Mouse (Mus musculus) CD4-positive, CD25-positive, alpha-beta regulatory T cell, adult 4 months (primary cell): ENCODE data around the gene Pmm1. TPM values are rescaled to one million over a fixed set of nuclear protein-coding genes. Genes with fewer than 3 reads are reported as not detected.

Experiments
- ATAC-seq: one replicate; pipeline ENCODE4 v1.8.0; 2017
- polyA plus RNA-seq, 2 experiments: library from polyadenylated mRNA; unstranded; fragments of 100-300 nt; shearing (Covaris generic); gene quantifications; one replicate each; pipeline ENCODE4 v1.2.1; 2017

Gene Pmm1
- polyA plus RNA-seq, 2 experiments from 2014 or later = 11.4 to 14.4 TPM

DNA sequence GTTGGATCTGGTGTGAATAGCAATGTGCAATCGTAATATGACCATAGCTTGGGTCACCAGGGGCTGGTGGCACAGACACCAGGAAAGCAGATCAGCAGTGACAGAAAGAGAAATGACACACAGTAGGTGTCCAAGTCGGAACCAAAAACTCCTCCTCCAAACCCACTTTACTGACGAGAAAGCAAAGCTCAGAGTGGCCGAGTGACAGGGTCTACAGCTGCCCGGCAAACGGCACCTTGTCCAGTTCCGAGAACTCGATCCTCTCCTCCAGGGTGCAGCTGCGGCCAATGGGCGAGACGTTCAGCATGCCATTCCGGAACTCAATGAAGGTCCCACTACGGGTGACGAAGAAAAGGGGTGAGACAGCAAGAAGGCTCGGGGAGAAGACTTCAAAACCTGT, 5.3 kb downstream of the Pmm1 start:
- no peak for ATAC-seq

DNA sequence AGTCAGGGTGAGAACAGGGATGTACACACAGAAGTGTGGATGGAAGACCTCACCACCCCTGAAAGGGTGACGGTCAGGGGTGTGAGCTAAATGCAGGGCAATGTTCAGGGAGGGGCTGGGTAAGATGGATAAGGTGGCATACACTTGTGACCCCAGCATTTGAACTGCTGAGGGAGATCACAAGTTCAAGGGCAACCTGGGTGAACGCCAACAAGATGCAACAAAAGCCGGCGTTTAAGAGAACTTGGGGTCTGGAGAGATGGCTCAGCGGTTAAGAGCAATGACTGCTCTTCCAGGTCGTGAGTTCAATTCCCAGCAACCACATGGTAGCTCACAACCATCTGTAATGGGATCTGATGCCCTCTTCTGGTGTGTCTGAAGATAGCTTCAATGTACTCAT, 6.0 kb downstream of the Pmm1 start:
- no peak for ATAC-seq

DNA sequence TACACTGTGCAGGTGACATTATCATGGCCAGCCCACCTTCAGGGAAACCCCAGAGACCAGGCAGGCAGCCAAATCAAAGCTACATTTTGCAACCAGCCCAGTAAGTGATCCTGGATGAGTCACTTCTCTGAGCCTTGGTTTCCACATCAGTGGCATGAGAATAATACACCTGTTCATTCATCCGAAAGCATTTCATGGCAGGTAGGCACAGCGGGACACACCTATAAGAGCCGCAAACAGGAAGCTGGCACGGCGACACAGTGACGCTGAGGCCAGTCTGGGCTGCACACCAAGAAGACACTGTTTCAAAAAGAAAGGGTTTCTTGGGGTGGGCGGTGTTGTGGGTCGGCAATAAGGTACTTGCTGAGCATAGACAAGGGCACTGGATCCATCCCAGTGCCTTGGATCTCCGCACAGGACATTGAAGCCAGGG, 6.6 kb downstream of the Pmm1 start:
- no peak for ATAC-seq

DNA sequence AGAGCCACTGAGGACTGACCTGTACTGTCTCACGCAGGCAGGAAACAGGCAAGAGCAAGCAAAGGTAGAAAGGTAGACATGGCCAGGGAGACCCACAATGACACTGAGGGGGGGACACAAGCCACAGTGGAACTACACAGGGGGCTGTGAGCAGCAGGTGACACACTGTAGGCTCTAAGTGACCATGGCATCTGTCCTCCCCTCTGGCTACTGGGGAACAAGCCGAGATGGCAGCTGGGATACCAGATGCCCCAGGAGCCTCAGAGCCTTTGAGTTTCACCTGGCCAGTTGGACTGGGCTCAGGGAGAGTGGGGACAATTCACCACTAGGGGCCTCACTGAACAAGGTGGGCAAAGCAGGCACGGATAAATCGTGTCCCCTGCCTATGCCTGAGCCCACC, 8.4 kb downstream of the Pmm1 start:
- ATAC-seq = no peak

- no peak for ATAC-seq
Observed at GRCm38 (mm10) chr15:81951159-81951558, 9.6 kb downstream of the Pmm1 start.

- ATAC-seq = no peak
Observed at GRCm38 (mm10) chr15:81950716-81951115, 10.0 kb downstream of the Pmm1 start.

- no peak for ATAC-seq
Observed at GRCm38 (mm10) chr15:81949476-81950131, 11.1 kb downstream of the Pmm1 start.

GRCm38 (mm10) chr15:81949076-81949475, 11.7 kb downstream of the Pmm1 start:
- ATAC-seq = no peak

GRCm38 (mm10) chr15:81943176-81943749, 17.5 kb downstream of the Pmm1 start:
- no peak for ATAC-seq

- ATAC-seq = no peak
Observed at GRCm38 (mm10) chr15:81941010-81941409, 19.7 kb downstream of the Pmm1 start.

GRCm38 (mm10) chr15:81940219-81940618, 20.5 kb downstream of the Pmm1 start:
- ATAC-seq = no peak

DNA sequence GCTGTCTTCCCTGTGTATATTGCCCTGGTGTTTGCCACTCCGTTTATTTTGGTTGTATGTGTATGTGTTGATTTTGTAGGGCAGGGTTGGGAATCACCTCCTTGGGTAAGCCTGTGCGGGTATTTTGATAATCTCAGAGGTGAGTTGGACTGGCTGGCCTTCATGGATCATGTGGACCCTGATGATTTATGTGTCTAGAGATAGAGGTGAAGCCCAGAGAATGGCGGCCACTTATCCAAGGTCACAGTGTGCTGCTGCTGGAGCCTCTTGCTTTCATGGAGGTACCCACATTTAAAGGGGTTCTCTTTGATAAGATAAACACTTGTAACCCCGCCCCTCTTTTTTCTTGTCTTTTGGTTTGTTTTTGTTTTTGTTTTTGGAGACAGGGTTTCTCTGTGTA, 21.0 kb downstream of the Pmm1 start:
- no peak for ATAC-seq

DNA sequence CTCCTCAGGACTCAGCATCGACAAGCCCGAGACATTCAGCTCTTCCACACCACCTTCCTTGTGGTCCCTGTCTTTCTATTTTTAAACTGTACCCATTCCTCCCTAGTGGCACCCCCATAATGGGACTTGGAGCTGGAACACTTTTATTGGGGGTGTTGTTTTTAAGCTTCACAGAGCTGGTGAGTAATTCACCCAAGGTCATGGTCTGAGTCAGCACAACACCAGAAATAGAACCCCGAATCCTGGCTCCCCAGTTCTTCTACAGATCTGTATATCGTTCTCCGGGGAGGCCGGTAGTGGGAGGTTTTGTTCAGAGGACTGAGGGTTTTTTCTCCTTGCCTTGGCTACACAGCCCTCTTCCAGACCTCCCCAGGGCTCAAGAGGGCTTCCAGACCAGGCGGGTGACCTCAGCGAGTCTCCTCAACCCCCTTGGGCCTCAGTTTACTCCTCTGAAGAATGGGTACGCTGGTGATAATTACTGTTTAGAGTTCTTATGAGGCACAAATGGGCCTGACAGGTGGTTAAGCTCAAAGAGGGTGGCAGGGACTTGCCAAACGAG, 21.5 kb downstream of the Pmm1 start:
- no peak for ATAC-seq

DNA sequence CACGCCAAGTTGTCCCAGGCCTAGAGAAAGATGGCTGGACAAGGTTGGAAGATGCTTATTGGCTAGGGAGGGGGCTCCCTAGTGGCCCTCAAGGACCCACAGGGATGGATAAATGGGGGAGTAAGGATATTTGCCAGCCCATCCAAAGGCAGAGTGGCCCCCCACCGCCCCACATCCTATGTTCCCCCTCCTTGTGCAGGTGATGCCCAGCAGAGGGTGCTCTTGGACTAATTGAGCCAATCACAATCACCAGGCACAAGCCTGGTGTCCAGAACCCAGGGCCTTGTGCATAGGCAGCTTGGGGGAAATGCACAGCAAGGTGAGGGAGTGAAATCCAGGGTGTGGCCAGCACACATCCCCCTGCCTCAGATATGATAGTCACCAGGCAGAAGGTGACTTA, 22.5 kb downstream of the Pmm1 start:
- no peak for ATAC-seq

DNA sequence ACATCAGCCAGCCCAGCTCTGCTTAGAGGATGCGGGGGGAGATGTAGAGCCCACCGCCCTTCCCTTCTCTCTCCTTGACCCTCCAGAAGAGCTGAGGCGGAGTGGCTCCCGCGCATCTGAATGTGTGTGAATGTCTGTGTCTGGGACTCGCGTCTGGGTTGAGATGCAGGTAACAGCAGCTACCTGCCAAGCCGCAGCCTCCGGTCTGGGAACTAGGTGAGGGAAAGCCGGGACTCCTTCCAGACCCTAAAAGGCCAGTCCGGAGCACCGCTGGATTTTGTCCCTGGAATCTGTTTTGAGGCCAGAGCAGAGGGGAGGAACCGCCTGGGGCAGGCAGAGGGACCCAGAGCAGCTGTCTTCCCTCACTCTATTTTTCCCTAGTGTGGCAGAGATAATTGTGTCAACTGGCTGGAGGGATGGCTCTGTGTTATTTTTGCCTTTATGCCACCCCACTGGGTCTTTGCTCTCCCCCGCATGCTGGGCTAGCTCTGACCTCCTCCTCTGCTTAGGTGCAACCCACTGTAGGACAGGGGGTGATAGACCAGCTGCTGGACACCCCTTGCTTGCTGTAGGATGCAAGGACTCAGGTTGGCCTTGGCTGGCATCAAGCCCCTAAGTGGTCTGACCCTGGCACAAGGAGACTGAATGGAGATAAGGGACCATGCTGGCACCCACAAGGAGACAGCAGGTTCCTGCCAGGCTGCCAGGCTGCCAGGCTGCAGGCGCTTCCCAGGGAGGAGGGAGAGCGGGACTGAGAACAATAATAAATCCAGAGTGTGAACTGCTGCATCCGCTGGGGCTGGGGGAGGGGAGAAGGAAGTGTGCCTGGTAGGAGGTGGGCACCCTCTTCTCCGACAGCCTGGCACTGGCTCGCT, 23.4 kb downstream of the Pmm1 start:
- ATAC-seq = no peak

DNA sequence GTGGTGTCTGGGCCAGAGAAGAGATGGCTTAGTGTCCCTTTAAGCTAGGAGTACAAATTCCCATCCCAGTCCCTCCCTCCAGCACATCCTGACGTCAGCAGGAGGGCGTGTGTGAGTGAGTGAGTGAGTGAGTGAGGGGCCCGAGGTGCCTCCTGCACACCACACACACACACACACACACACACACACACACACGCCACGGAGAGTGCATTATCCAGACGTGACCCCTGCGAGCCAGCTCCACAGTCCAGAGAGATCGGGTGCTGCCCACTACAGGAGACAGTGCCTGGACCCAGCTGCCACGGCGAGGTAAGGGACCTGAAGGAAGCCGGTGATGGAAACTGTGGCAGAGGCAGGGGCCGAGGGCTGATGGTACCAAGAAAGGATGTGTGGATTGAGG, 24.1 kb downstream of the Pmm1 start, which contains the start of gene Csdc2:
TSS of gene Csdc2 (plus strand) at position 81 of the 400 bp plus-strand sequence.
- no peak for ATAC-seq

DNA sequence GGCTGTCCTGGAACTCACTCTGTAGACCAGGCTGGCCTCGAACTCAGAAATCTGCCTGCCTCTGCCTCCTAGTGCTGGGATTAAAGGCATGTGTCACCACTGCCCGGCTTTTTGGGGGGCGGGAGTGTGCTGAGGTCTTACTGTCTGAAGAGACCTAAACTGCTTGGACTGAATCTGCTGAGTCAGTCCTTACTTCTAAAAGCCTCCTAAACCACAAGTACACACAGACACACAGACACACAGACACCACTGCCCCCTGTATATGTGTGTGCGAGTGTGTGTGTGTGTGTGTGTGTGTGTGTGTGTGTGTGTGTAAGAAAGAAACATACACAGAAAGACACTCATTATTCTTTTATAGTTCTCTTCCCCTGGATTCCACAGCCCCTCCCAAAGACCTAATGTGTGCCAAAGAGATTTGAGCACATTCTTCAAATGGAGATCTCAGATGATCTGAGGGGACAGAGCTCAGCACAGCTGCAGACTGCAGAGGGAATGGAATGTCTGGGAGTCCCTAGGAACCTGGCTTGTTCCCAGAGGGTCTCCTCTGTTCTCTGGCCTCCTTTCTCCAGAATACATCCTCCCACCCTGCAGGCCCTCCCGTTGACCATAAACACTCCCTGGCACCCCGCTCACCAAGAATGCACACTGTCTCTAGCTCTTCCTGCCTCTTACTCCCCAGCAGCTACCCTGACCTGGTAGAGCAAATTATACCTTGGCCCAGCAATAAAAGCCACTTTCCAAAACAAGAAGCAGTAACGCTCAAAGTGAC, 24.7 kb downstream of the Pmm1 start:
- ATAC-seq = no peak

DNA sequence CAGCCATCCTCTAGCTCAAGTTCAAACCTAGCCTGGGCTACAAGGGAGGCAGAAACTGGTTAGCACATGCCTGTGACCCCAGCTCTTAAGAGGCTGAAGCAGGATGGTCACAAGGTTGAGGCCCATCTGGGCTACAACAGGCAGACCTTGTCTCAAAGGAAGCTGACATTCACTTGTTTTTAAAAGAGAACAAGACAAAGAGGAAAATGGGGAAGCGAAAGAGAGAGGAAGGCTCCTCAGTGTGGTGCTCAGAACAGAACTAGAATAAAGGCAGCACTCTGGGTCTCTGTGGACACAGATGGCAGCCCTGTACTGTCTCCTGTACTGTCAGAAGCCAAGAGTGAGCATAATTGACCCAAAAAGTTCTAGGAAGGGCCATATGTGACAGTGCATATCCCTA, 26.7 kb downstream of the Pmm1 start:
- no peak for ATAC-seq

DNA sequence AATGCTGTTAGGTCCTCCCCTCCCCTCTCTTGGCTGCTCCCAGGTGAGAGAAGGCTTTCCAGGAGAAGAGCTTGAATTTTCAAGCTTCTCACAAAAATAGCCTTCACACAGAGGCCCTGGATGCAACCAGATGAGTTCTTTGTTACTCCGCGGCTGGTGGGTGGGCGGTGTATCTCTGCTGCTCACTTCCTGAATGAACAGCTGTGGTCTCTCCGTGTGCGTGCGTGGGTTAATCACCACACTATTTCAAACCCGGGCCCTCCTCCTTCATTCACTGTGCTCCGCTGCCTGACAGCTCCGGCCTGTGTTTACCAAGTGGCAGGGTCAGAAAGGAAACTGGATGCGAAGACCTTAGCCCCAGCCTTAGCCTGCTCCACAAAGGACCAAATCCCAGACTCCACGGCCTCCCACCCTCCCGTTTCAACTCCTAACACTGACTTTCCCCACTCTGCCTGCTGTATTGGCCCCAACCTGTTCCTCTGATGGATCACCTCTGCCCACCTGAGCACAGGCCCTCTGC, 27.7 kb downstream of the Pmm1 start:
- ATAC-seq = peak; percentile 70

DNA sequence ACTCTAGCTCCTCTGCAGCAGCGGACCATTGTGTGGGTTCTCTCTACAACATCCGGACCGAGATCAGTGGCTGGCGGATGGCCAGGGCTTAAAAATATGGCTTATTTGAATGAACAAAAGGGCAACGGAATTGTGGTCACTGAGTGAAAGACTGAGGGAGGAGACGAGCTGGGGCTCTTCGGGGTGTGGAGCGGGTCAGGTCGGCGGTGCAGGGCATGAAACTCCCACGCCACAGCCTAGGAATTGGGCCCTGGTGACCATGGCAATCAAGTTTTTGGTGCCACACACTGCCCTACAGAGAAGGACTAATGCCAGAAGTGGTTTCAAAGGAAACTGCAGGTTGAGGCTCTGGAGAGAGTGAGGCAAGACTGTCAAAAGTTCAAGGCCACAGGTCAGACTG, 32.5 kb downstream of the Pmm1 start:
- ATAC-seq = no peak

DNA sequence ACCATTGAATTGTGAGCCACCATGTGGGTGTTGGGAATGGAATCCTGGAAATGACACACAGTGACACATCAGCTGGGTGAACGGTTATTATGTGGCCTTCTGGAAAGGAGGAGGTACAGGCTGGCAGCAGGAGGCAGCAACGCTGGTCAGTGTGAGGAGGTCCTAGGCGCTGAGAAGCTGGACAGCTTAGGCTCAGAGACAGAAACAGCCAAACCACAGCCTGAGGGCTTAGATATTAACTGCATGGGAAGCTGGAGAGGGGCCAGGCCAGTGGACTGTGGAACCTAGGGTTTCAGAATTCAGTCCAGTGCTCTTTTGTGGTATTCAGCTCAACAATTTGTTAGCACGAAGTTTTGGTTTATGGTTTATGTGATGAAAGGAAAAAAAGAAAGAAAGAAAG, 33.0 kb downstream of the Pmm1 start:
- ATAC-seq = no peak

DNA sequence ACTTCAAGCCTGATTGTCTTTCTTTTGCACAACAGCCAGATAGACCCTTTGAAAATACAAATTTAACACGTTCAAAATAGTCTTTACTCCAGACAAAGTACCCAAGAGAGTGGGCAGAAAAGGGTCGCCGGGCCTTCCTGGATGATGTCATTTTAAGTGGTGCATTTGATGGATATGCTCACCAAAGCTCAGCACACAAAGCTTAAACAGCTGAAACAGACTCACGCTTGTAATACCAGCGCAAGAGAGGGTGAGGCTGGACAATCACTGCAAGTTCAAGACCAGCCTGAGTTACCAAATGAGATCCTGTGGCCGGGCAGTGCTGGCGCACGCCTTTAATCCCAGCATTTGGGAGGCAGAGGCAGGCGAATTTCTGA, 34.3 kb downstream of the Pmm1 start:
- no peak for ATAC-seq
